Mouse (Mus musculus): Measurements from ENCODE around the gene Tent5c.

DNA sequence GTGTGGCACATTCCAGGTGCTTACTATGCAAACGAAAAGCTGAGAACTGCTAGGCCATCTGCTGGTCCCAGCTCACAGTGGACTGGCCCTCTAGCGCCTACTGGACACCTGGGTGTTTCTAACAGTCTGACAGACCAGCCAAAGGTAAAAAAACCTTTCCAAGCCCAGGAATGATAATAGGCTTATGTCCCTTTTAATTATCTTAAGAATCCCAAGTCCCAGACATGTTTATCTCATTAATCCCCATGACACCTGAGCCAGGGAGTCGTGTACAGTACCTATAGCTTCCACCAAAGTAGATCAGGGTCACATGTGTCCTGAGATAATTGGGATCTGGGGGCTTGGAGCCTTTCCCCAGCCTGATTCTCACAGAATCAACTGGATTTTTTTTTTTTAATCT, 7.0 kb upstream of the Tent5c start:
- no peak for TF ChIP-seq CTCF (IDR thresholded peaks at IDR 0.05; ENCODE audit: borderline replicate concordance, insufficient read depth, low read length)
- TF ChIP-seq POLR2A (IDR thresholded peaks at IDR 0.05; ENCODE audit: low read depth, low read length), result no peak

Data from embryonic fibroblast, embryonic 13.5 days (primary cell).